In the genomic region with DNA sequence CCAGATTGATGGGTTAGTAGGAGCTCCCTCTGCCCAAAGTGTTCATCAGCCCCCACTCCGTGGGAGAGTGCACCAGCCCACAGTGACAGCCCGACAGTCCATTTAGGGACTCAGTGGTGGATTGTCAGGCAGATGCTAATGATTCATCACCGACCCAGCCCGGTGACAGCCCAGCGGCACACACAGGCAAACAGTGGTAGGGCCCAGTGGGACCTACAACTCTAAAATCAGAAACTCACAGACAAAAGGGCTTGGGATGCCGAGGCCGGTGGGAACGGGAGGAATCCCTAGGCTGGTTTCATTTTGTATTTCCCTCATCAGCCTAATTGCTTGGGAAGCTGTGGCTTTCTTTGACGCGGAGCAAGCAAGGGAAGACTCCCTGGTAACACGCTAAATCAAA, we compare ENCODE assay signal across 17 mouse cellular contexts.
DNase-seq lines count a peak whose midpoint lies in the region; ATAC-seq lines count a peak whose summit lies in the region.
"Had no signal": no experiment of that assay in that cellular context is flagged by ENCODE, and none has a peak within 500 bp of the region (broad histone marks: within the 10 kb centered on the region; RNA-seq: fewer than 3 reads in every experiment).

No protein-coding gene starts in this region.

- no peak overlapping the region for H3K4me3 ChIP-seq in embryonic facial prominence, embryonic 13.5 days
- H3K4me3 ChIP-seq in hindbrain, embryonic 11.5 days (ENCODE audit: low read depth, low read length) = no peak overlapping the region
- H3K4me3 ChIP-seq in midbrain, embryonic 15.5 days = no peak overlapping the region
- H3K4me3 ChIP-seq: heart, embryonic 12.5 days; kidney, embryonic 15.5 days; liver, embryonic 15.5 days had no signal

- H3K4me1 ChIP-seq in embryonic facial prominence, embryonic 13.5 days = peaks cover 21% of the 10 kb centered on the region
- peaks cover 9% of the 10 kb centered on the region; the same call in 1 of the 2 replicates for H3K4me1 ChIP-seq in hindbrain, embryonic 11.5 days (replicated peaks; ENCODE audit: control insufficient read depth, insufficient read depth, low read length)
- H3K4me1 ChIP-seq in midbrain, embryonic 15.5 days = peaks cover 21% of the 10 kb centered on the region
- H3K4me1 ChIP-seq: liver, embryonic 15.5 days had no signal

- intact Hi-C loops in gastrocnemius, postnatal 14 days (cut with DNase I; ENCODE audit: low total_unique reads) = no loop called here

- no peaks in the 10 kb centered on the region for H3K9me3 ChIP-seq in embryonic facial prominence, embryonic 13.5 days
- H3K9me3 ChIP-seq in hindbrain, embryonic 11.5 days (ENCODE audit: control insufficient read depth, low read length) = no peaks in the 10 kb centered on the region
- H3K9me3 ChIP-seq in midbrain, embryonic 15.5 days = no peaks in the 10 kb centered on the region
- H3K9me3 ChIP-seq: heart, embryonic 12.5 days; kidney, embryonic 15.5 days; liver, embryonic 15.5 days had no signal

- 53% methylated on average over 11 of the region's 11 CpGs for WGBS in embryonic facial prominence, embryonic 13.5 days
- 37% methylated on average over 11 of the region's 11 CpGs for WGBS in hindbrain, embryonic 11.5 days
- WGBS in midbrain, embryonic 15.5 days = 26% methylated on average over 11 of the region's 11 CpGs

- H3K36me3 ChIP-seq in embryonic facial prominence, embryonic 13.5 days = no peaks in the 10 kb centered on the region
- H3K36me3 ChIP-seq in hindbrain, embryonic 11.5 days (ENCODE audit: control insufficient read depth, insufficient read depth, low read length) = no peaks in the 10 kb centered on the region
- no peaks in the 10 kb centered on the region for H3K36me3 ChIP-seq in midbrain, embryonic 15.5 days (replicated peaks)
- H3K36me3 ChIP-seq: heart, embryonic 12.5 days; kidney, embryonic 15.5 days; liver, embryonic 15.5 days had no signal

- H3K4me2 ChIP-seq in embryonic facial prominence, embryonic 13.5 days = 0 out of 2 replicates have a peak overlapping the region, but pooled peaks have one; percentile 12
- H3K4me2 ChIP-seq in hindbrain, embryonic 11.5 days (replicated peaks; ENCODE audit: low read depth, low read length) = no peak overlapping the region
- peak overlapping the region; percentile 18; the same call in 1 of the 2 replicates for H3K4me2 ChIP-seq in midbrain, embryonic 15.5 days
- H3K4me2 ChIP-seq: heart, embryonic 12.5 days; kidney, embryonic 15.5 days; liver, embryonic 15.5 days had no signal

- ATAC-seq in embryonic facial prominence, embryonic 13.5 days (ENCODE audit: insufficient number of reproducible peaks, insufficient read depth, low FRiP score, low TSS enrichment, low read depth) = no peak
- no peak; the same call in 1 of the 2 replicates for ATAC-seq in hindbrain, embryonic 11.5 days (ENCODE audit: low FRiP score)
- ATAC-seq in midbrain, embryonic 15.5 days (replicated peaks) = no peak
- ATAC-seq in megakaryocyte progenitor cell, adult 5-6 weeks (replicated peaks; ENCODE audit: poor library complexity) = no peak
- ATAC-seq: CD4-positive, CD25-positive, alpha-beta regulatory T cell, adult 4 months had no signal

- peaks cover 13% of the 10 kb centered on the region for H3K27me3 ChIP-seq in embryonic facial prominence, embryonic 13.5 days
- H3K27me3 ChIP-seq in hindbrain, embryonic 11.5 days (ENCODE audit: control insufficient read depth, insufficient read depth, low read length) = 0 out of 2 replicates have a peak, but pooled peaks cover 2% of the 10 kb centered on the region
- H3K27me3 ChIP-seq in midbrain, embryonic 15.5 days (replicated peaks) = 0 out of 2 replicates have a peak, but pooled peaks cover 13% of the 10 kb centered on the region
- H3K27me3 ChIP-seq: heart, embryonic 12.5 days had no signal

- peak; percentile 9 for DNase-seq in brain, adult 2 months (ENCODE audit: low read depth, low spot score)
- no peak for DNase-seq in hindbrain, embryonic 11.5 days (ENCODE audit: low spot score)
- no peak for DNase-seq in left cerebral cortex, adult 11 months (ENCODE audit: low spot score)
- no peak for DNase-seq in gastrocnemius, postnatal 14 days
- no peak for DNase-seq in cerebellum, adult 11 months
- DNase-seq: cerebellum, adult 2 months; left cerebral cortex, postnatal 4 days; lung, postnatal 4 days; thymus, postnatal 4 days had no signal

- no peak overlapping the region for H3K9ac ChIP-seq in embryonic facial prominence, embryonic 13.5 days
- H3K9ac ChIP-seq in hindbrain, embryonic 11.5 days (ENCODE audit: low read depth, low read length) = no peak overlapping the region
- peak overlapping the region; percentile 6; the same call in 1 of the 2 replicates for H3K9ac ChIP-seq in midbrain, embryonic 15.5 days
- H3K9ac ChIP-seq: heart, embryonic 12.5 days; kidney, embryonic 15.5 days; liver, embryonic 15.5 days had no signal

- no peak overlapping the region for H3K27ac ChIP-seq in embryonic facial prominence, embryonic 13.5 days
- peak overlapping the region; percentile 24; the same call in 1 of the 2 replicates for H3K27ac ChIP-seq in hindbrain, embryonic 11.5 days (ENCODE audit: low read depth, low read length)
- H3K27ac ChIP-seq in midbrain, embryonic 15.5 days = no peak overlapping the region
- H3K27ac ChIP-seq: kidney, embryonic 15.5 days; liver, embryonic 15.5 days; stomach, postnatal 0 days had no signal
